Mouse (Mus musculus): ENCODE measurements around the gene Cisd3. TPM values are rescaled to one million over a fixed set of nuclear protein-coding genes. Genes with fewer than 3 reads are reported as not detected.
"Not testable (repeated sequence)": the region's sequence is repeated elsewhere in the genome, so short reads cannot be mapped to it uniquely, and the experiment has no call there.

Gene Cisd3
- polyA plus RNA-seq, 1 experiment from 2014 or later, result 19.8 TPM

GRCm38 (mm10) chr11:97721338-97721737, 35.7 kb downstream of the Cisd3 start:
- Histone ChIP-seq H3K4me1 (ENCODE audit: control insufficient read depth, low read depth, low read length) (no peaks in the 10 kb centered on the region; the same call in 1 of the 2 replicates), H3K27me3 (ENCODE audit: control insufficient read depth, insufficient read depth, low read depth, low read length) (no peaks in the 10 kb centered on the region), H3K9me3 (replicated peaks; ENCODE audit: control insufficient read depth, low read length) (no peaks in the 10 kb centered on the region), H3K4me2 (ENCODE audit: low read depth, low read length) (no peak overlapping the region), H3K4me3 (ENCODE audit: low read depth, low read length) (no peak overlapping the region), H3K9ac (ENCODE audit: low read depth, low read length) (no peak overlapping the region), H3K27ac (ENCODE audit: low read length) (no peak overlapping the region), H3K36me3 (ENCODE audit: control insufficient read depth, insufficient read depth) (peaks cover 28% of the 10 kb centered on the region)
- 71% methylated on average over 4 of the region's 4 CpGs for WGBS (ENCODE audit: insufficient replicate concordance)
- ATAC-seq (ENCODE audit: low read depth), result no peak

DNA sequence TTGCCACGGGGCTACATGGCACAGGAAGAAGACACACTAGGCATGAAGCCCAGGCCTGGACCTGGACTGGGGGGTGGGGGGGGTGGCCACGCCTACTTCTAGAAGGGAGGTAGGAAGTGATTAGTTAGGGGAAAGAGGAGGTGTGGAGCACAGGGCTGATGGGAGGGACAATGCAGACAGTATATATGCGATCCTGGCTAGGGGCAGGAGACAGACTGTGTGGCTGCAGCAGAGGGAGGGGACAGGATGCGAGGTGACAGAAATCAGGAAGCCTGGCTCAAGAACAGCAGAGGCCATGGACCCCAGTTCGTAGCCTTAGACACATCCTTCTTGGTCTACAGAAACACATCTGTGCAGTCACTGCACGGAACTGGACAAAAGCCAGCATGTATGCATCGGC, 38.1 kb downstream of the Cisd3 start:
- no peak overlapping the region for H3K9ac ChIP-seq (ENCODE audit: low read depth, low read length)
- H3K36me3 ChIP-seq (ENCODE audit: control insufficient read depth, insufficient read depth), result peaks cover 28% of the 10 kb centered on the region
- no peak overlapping the region for H3K4me3 ChIP-seq (ENCODE audit: low read depth, low read length)
- H3K9me3 ChIP-seq (replicated peaks; ENCODE audit: control insufficient read depth, low read length), result no peaks in the 10 kb centered on the region
- ATAC-seq (ENCODE audit: low read depth), result peak; percentile 58; the same call in 1 of the 2 replicates
- WGBS (ENCODE audit: insufficient replicate concordance), result 49% methylated on average over 7 of the region's 7 CpGs
- no peak overlapping the region for H3K27ac ChIP-seq (ENCODE audit: low read length)
- H3K4me1 ChIP-seq (ENCODE audit: control insufficient read depth, low read depth, low read length), result no peaks in the 10 kb centered on the region; the same call in 1 of the 2 replicates
- H3K27me3 ChIP-seq (ENCODE audit: control insufficient read depth, insufficient read depth, low read depth, low read length), result no peaks in the 10 kb centered on the region
- H3K4me2 ChIP-seq (ENCODE audit: low read depth, low read length), result no peak overlapping the region

DNA sequence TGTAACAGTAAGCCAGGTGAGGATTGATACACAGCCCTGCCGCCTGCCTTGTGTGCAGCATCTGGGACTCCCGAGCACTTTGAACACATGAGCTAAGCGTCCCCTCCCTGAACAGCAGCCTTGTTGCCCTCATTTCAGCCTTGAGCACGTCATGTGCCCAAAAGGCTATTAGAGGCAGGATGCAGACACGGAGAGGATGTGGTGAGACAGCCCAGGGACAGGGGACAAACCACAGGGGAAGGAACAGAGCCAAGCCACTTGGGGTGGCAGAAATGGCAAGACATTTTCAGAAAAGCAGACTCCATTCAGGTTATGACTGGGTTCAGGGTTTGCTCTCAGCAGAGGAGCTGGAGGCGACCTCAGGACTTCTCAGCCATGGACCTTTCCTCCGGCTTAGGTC, 42.7 kb downstream of the Cisd3 start:
- ATAC-seq (ENCODE audit: low read depth), result no peak
- WGBS (ENCODE audit: insufficient replicate concordance), result 53% methylated on average over 7 of the region's 7 CpGs
- Histone ChIP-seq H3K36me3 (ENCODE audit: control insufficient read depth, insufficient read depth) (peaks cover 5% of the 10 kb centered on the region), H3K4me2 (ENCODE audit: low read depth, low read length) (no peak overlapping the region), H3K9ac (ENCODE audit: low read depth, low read length) (no peak overlapping the region), H3K4me1 (ENCODE audit: control insufficient read depth, low read depth, low read length) (no peaks in the 10 kb centered on the region), H3K9me3 (replicated peaks; ENCODE audit: control insufficient read depth, low read length) (no peaks in the 10 kb centered on the region), H3K27ac (ENCODE audit: low read length) (no peak overlapping the region), H3K4me3 (ENCODE audit: low read depth, low read length) (no peak overlapping the region), H3K27me3 (ENCODE audit: control insufficient read depth, insufficient read depth, low read depth, low read length) (no peaks in the 10 kb centered on the region)

GRCm38 (mm10) chr11:97728730-97729129, 43.1 kb downstream of the Cisd3 start:
- H3K27me3 ChIP-seq (ENCODE audit: control insufficient read depth, insufficient read depth, low read depth, low read length), result no peaks in the 10 kb centered on the region
- H3K9me3 ChIP-seq (replicated peaks; ENCODE audit: control insufficient read depth, low read length), result no peaks in the 10 kb centered on the region
- H3K36me3 ChIP-seq (ENCODE audit: control insufficient read depth, insufficient read depth), result peaks cover 5% of the 10 kb centered on the region
- no peak overlapping the region for H3K9ac ChIP-seq (ENCODE audit: low read depth, low read length)
- H3K4me2 ChIP-seq (ENCODE audit: low read depth, low read length), result no peak overlapping the region
- H3K27ac ChIP-seq (ENCODE audit: low read length), result no peak overlapping the region
- no peak overlapping the region for H3K4me3 ChIP-seq (ENCODE audit: low read depth, low read length)
- no peak for ATAC-seq (ENCODE audit: low read depth)
- WGBS (ENCODE audit: insufficient replicate concordance), result 62% methylated on average over 7 of the region's 7 CpGs
- no peaks in the 10 kb centered on the region; the same call in 1 of the 2 replicates for H3K4me1 ChIP-seq (ENCODE audit: control insufficient read depth, low read depth, low read length)

GRCm38 (mm10) chr11:97733689-97734088, 48.1 kb downstream of the Cisd3 start:
- WGBS (ENCODE audit: insufficient replicate concordance), result 36% methylated on average over 10 of the region's 10 CpGs
- Histone ChIP-seq H3K4me1 (ENCODE audit: control insufficient read depth, low read depth, low read length) (no peaks in the 10 kb centered on the region; the same call in 1 of the 2 replicates), H3K4me2 (ENCODE audit: low read depth, low read length) (no peak overlapping the region), H3K9ac (ENCODE audit: low read depth, low read length) (no peak overlapping the region), H3K9me3 (replicated peaks; ENCODE audit: control insufficient read depth, low read length) (no peaks in the 10 kb centered on the region), H3K4me3 (ENCODE audit: low read depth, low read length) (no peak overlapping the region), H3K27me3 (ENCODE audit: control insufficient read depth, insufficient read depth, low read depth, low read length) (no peaks in the 10 kb centered on the region), H3K36me3 (ENCODE audit: control insufficient read depth, insufficient read depth) (no peaks in the 10 kb centered on the region; the same call in 1 of the 2 replicates), H3K27ac (ENCODE audit: low read length) (no peak overlapping the region)
- ATAC-seq (ENCODE audit: low read depth), result no peak

DNA sequence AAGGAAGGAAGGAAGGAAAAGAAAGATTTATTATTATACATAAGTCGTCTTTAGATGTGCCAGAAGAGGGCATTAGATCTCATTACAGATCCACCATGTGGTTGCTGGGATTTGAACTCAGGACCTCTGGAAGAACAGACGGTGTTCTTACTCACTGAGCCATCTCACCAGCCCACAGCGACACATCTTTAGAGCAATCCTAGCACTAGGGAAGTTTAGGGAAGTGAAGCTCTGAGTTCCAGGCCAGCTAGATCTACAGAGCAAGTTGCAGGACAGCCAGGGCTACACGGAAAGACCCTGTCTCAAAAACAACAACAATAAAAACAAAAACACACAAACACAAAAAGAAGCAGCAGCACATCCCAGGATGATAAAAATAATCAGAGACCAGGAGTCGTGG, 49.2 kb downstream of the Cisd3 start:
- WGBS (ENCODE audit: insufficient replicate concordance), result 54% methylated on average over 5 of the region's 5 CpGs
- not testable (repeated sequence) for H3K36me3 ChIP-seq (ENCODE audit: control insufficient read depth, insufficient read depth); H3K4me1 ChIP-seq (ENCODE audit: control insufficient read depth, low read depth, low read length); H3K9me3 ChIP-seq (replicated peaks; ENCODE audit: control insufficient read depth, low read length); ATAC-seq (ENCODE audit: low read depth); H3K9ac ChIP-seq (ENCODE audit: low read depth, low read length); H3K27ac ChIP-seq (ENCODE audit: low read length); H3K4me2 ChIP-seq (ENCODE audit: low read depth, low read length); H3K4me3 ChIP-seq (ENCODE audit: low read depth, low read length); H3K27me3 ChIP-seq (ENCODE audit: control insufficient read depth, insufficient read depth, low read depth, low read length)

GRCm38 (mm10) chr11:97736645-97737044, 51.0 kb downstream of the Cisd3 start:
- H3K27me3 ChIP-seq (ENCODE audit: control insufficient read depth, insufficient read depth, low read depth, low read length), result no peaks in the 10 kb centered on the region
- no peaks in the 10 kb centered on the region for H3K36me3 ChIP-seq (ENCODE audit: control insufficient read depth, insufficient read depth)
- no peak overlapping the region for H3K4me3 ChIP-seq (ENCODE audit: low read depth, low read length)
- no peaks in the 10 kb centered on the region for H3K9me3 ChIP-seq (replicated peaks; ENCODE audit: control insufficient read depth, low read length)
- no peak overlapping the region for H3K9ac ChIP-seq (ENCODE audit: low read depth, low read length)
- H3K4me1 ChIP-seq (ENCODE audit: control insufficient read depth, low read depth, low read length), result peaks cover 7% of the 10 kb centered on the region
- ATAC-seq (ENCODE audit: low read depth), result no peak
- no peak overlapping the region for H3K27ac ChIP-seq (ENCODE audit: low read length)
- H3K4me2 ChIP-seq (ENCODE audit: low read depth, low read length), result no peak overlapping the region
- 68% methylated on average over 5 of the region's 5 CpGs for WGBS (ENCODE audit: insufficient replicate concordance)

GRCm38 (mm10) chr11:97737600-97737999, 52.0 kb downstream of the Cisd3 start:
- 66% methylated on average over 4 of the region's 4 CpGs for WGBS (ENCODE audit: insufficient replicate concordance)
- Histone ChIP-seq H3K4me3 (ENCODE audit: low read depth, low read length) (no peak overlapping the region), H3K4me2 (ENCODE audit: low read depth, low read length) (no peak overlapping the region), H3K4me1 (ENCODE audit: control insufficient read depth, low read depth, low read length) (peaks cover 7% of the 10 kb centered on the region), H3K27ac (ENCODE audit: low read length) (no peak overlapping the region), H3K9ac (ENCODE audit: low read depth, low read length) (no peak overlapping the region), H3K9me3 (replicated peaks; ENCODE audit: control insufficient read depth, low read length) (no peaks in the 10 kb centered on the region), H3K27me3 (ENCODE audit: control insufficient read depth, insufficient read depth, low read depth, low read length) (no peaks in the 10 kb centered on the region), H3K36me3 (ENCODE audit: control insufficient read depth, insufficient read depth) (no peaks in the 10 kb centered on the region)
- ATAC-seq (ENCODE audit: low read depth), result no peak

All from liver, embryonic 16.5 days (tissue).